Comparison of ENCODE assay signal across 7 mouse cellular contexts in genomic region chr5:135029007-135029854, GRCm38 (mm10). TPM values are rescaled to one million over a fixed set of nuclear protein-coding genes. Genes with fewer than 3 reads are reported as not detected.
DNase-seq lines count a peak whose midpoint lies in the region; ATAC-seq lines count a peak whose summit lies in the region.

No protein-coding gene starts in this region.

- 67% methylated on average over 18 of the region's 18 CpGs for WGBS in neural tube, embryonic 15.5 days
- WGBS in midbrain, embryonic 11.5 days: 68% methylated on average over 18 of the region's 18 CpGs

- peaks cover 35% of the 10 kb centered on the region for H3K4me1 ChIP-seq in neural tube, embryonic 15.5 days
- H3K4me1 ChIP-seq in midbrain, embryonic 11.5 days (ENCODE audit: control insufficient read depth, insufficient read depth, low read length): peaks cover 1% of the 10 kb centered on the region; the same call in 1 of the 2 replicates

- no peaks in the 10 kb centered on the region for H3K9me3 ChIP-seq in neural tube, embryonic 15.5 days (replicated peaks)
- H3K9me3 ChIP-seq in midbrain, embryonic 11.5 days (ENCODE audit: control insufficient read depth, low read length): no peaks in the 10 kb centered on the region; the same call in 1 of the 2 replicates

- H3K27me3 ChIP-seq in neural tube, embryonic 15.5 days (replicated peaks): no peaks in the 10 kb centered on the region
- H3K27me3 ChIP-seq in midbrain, embryonic 11.5 days (ENCODE audit: control insufficient read depth, insufficient read depth, low read length): no peaks in the 10 kb centered on the region

- peak overlapping the region; percentile 15 for H3K4me2 ChIP-seq in neural tube, embryonic 15.5 days
- H3K4me2 ChIP-seq in midbrain, embryonic 11.5 days: no peak overlapping the region

- ATAC-seq in granulocyte monocyte progenitor cell, adult 5-6 weeks (replicated peaks; ENCODE audit: poor library complexity, severe bottlenecking): peak; percentile 66
- ATAC-seq in neural tube, embryonic 15.5 days (ENCODE audit: low FRiP score): no peak
- no peak for ATAC-seq in midbrain, embryonic 11.5 days (ENCODE audit: low FRiP score)

- H3K4me3 ChIP-seq in neural tube, embryonic 15.5 days (replicated peaks): no peak overlapping the region
- H3K4me3 ChIP-seq in midbrain, embryonic 11.5 days (ENCODE audit: low read depth, low read length): no peak overlapping the region

- H3K9ac ChIP-seq in neural tube, embryonic 15.5 days (replicated peaks): no peak overlapping the region
- no peak overlapping the region; the same call in 1 of the 2 replicates for H3K9ac ChIP-seq in midbrain, embryonic 11.5 days (ENCODE audit: low read length)

- DNase-seq in ovary, postnatal 36 days (ENCODE audit: low spot score): peak; percentile 63
- DNase-seq in ovary, postnatal 10 days (ENCODE audit: low spot score): no peak
- peak; percentile 88 for DNase-seq in adrenal gland, postnatal 14 days
- peak; percentile 71 to 80 for DNase-seq in kidney, postnatal 4 days
- no peak for DNase-seq in midbrain, embryonic 11.5 days (ENCODE audit: low spot score, missing footprints)

- no peak overlapping the region; the same call in 1 of the 2 replicates for H3K27ac ChIP-seq in neural tube, embryonic 15.5 days (replicated peaks)
- H3K27ac ChIP-seq in midbrain, embryonic 11.5 days (ENCODE audit: low read depth, low read length): no peak overlapping the region

- no peaks in the 10 kb centered on the region for H3K36me3 ChIP-seq in neural tube, embryonic 15.5 days
- H3K36me3 ChIP-seq in midbrain, embryonic 11.5 days (ENCODE audit: control insufficient read depth, insufficient read depth, low read length): no peaks in the 10 kb centered on the region

RNA-seq across cellular contexts. Expression of gene Stx1a, which starts 5.9 kb away (rescaled TPM):
- 5.9 and 10.9 TPM in 2 replicates for total RNA-seq in adrenal gland, postnatal 14 days (2021)
- total RNA-seq in granulocyte monocyte progenitor cell, adult 5-6 weeks (2014; fragmentation: Nextera tagmentation): 1.2 and 3.6 TPM in 2 replicates
- not detected in 2 replicates for total RNA-seq in granulocyte monocyte progenitor cell, adult 5-6 weeks (2017)
- polyA plus RNA-seq in neural tube, embryonic 15.5 days (2015; fragmentation: Nextera tagmentation; extraction: Ambion mirVana): 118 and 141 TPM in 2 replicates
- 16.1 and 17.7 TPM in 2 replicates for polyA plus RNA-seq in midbrain, embryonic 11.5 days (2014; fragmentation: Nextera tagmentation; extraction: Ambion mirVana)

RNA-seq across cellular contexts. Expression of gene Abhd11, which starts 20.3 kb away (rescaled TPM):
- 66.7 and 68.5 TPM in 2 replicates for total RNA-seq in adrenal gland, postnatal 14 days (2021)
- total RNA-seq in granulocyte monocyte progenitor cell, adult 5-6 weeks (2014; fragmentation: Nextera tagmentation): 102 and 115 TPM in 2 replicates
- 56.8 and 75.0 TPM in 2 replicates for total RNA-seq in granulocyte monocyte progenitor cell, adult 5-6 weeks (2017)
- polyA plus RNA-seq in neural tube, embryonic 15.5 days (2015; fragmentation: Nextera tagmentation; extraction: Ambion mirVana): 73.0 and 77.0 TPM in 2 replicates
- polyA plus RNA-seq in midbrain, embryonic 11.5 days (2014; fragmentation: Nextera tagmentation; extraction: Ambion mirVana): 37.8 and 41.2 TPM in 2 replicates

RNA-seq across cellular contexts. Expression of gene Dnajc30, which starts 34.8 kb away (rescaled TPM):
- total RNA-seq in adrenal gland, postnatal 14 days (2021): 24.5 and 26.2 TPM in 2 replicates
- total RNA-seq in granulocyte monocyte progenitor cell, adult 5-6 weeks (2014; fragmentation: Nextera tagmentation): 15.7 and 18.7 TPM in 2 replicates
- 5.4 and 6.5 TPM in 2 replicates for total RNA-seq in granulocyte monocyte progenitor cell, adult 5-6 weeks (2017)
- polyA plus RNA-seq in neural tube, embryonic 15.5 days (2015; fragmentation: Nextera tagmentation; extraction: Ambion mirVana): 40.6 and 44.5 TPM in 2 replicates
- 30.0 and 30.2 TPM in 2 replicates for polyA plus RNA-seq in midbrain, embryonic 11.5 days (2014; fragmentation: Nextera tagmentation; extraction: Ambion mirVana)

RNA-seq across cellular contexts. Expression of gene Bud23, which starts 35.5 kb away (rescaled TPM):
- total RNA-seq in adrenal gland, postnatal 14 days (2021): 45.6 and 51.3 TPM in 2 replicates
- 80.5 and 90.8 TPM in 2 replicates for total RNA-seq in granulocyte monocyte progenitor cell, adult 5-6 weeks (2014; fragmentation: Nextera tagmentation)
- 44.9 and 89.9 TPM in 2 replicates for total RNA-seq in granulocyte monocyte progenitor cell, adult 5-6 weeks (2017)
- polyA plus RNA-seq in neural tube, embryonic 15.5 days (2015; fragmentation: Nextera tagmentation; extraction: Ambion mirVana): 75.0 and 87.9 TPM in 2 replicates
- 105 and 116 TPM in 2 replicates for polyA plus RNA-seq in midbrain, embryonic 11.5 days (2014; fragmentation: Nextera tagmentation; extraction: Ambion mirVana)

RNA-seq across cellular contexts. Expression of gene Cldn3, which starts 43.2 kb away (rescaled TPM):
- 0.90 and 9.0 TPM in 2 replicates for total RNA-seq in adrenal gland, postnatal 14 days (2021)
- total RNA-seq in granulocyte monocyte progenitor cell, adult 5-6 weeks (2014; fragmentation: Nextera tagmentation): not detected in 2 replicates
- not detected in 2 replicates for total RNA-seq in granulocyte monocyte progenitor cell, adult 5-6 weeks (2017)
- polyA plus RNA-seq in neural tube, embryonic 15.5 days (2015; fragmentation: Nextera tagmentation; extraction: Ambion mirVana): 0.96 and 16.8 TPM in 2 replicates
- polyA plus RNA-seq in midbrain, embryonic 11.5 days (2014; fragmentation: Nextera tagmentation; extraction: Ambion mirVana): 0.59 and 1.4 TPM in 2 replicates

Comparison
In these comparisons a context has a peak if more than half of its experiments do, and no peak if none do; other contexts are left out.
1. DNase-seq: peak in ovary, postnatal 36 days (single experiment), adrenal gland, postnatal 14 days (single experiment) and kidney, postnatal 4 days (2 of 2); none in ovary, postnatal 10 days (single experiment) and midbrain, embryonic 11.5 days (single experiment).